Mouse (Mus musculus): ENCODE data around the gene Rad51b.

Rad51b gene

GRCm38 (mm10) chr12:79614583-79614953 is 317.5 kb downstream of the Rad51b start:
- 72% methylated on average over 2 of the region's 2 CpGs for WGBS

- 87% methylated on average over 5 of the region's 5 CpGs for WGBS
Observed at GRCm38 (mm10) chr12:79615717-79616316, 318.7 kb downstream of the Rad51b start.

GRCm38 (mm10) chr12:79619009-79619408 is 321.9 kb downstream of the Rad51b start:
- 76% methylated on average over 1 of the region's 1 CpGs for WGBS

- WGBS = 87% methylated on average over 5 of the region's 5 CpGs
Observed at GRCm38 (mm10) chr12:79620693-79621092, 323.6 kb downstream of the Rad51b start.

- WGBS = 96% methylated on average over 1 of the region's 1 CpGs
Observed at GRCm38 (mm10) chr12:79623308-79623707, 326.2 kb downstream of the Rad51b start.

- 75% methylated on average over 7 of the region's 7 CpGs for WGBS
Observed at GRCm38 (mm10) chr12:79625699-79626554, 328.8 kb downstream of the Rad51b start.

- 78% methylated on average over 4 of the region's 4 CpGs for WGBS
Observed at GRCm38 (mm10) chr12:79626555-79627080, 329.5 kb downstream of the Rad51b start.

GRCm38 (mm10) chr12:79627351-79628120 is 330.5 kb downstream of the Rad51b start:
- WGBS = 62% methylated on average over 4 of the region's 4 CpGs

GRCm38 (mm10) chr12:79628121-79628774 is 331.2 kb downstream of the Rad51b start:
- WGBS = 80% methylated on average over 5 of the region's 5 CpGs

GRCm38 (mm10) chr12:79629945-79630850 is 333.1 kb downstream of the Rad51b start:
- 87% methylated on average over 7 of the region's 7 CpGs for WGBS

- WGBS = 84% methylated on average over 9 of the region's 9 CpGs
Observed at GRCm38 (mm10) chr12:79633458-79634106, 336.5 kb downstream of the Rad51b start.

- 67% methylated on average over 7 of the region's 7 CpGs for WGBS
Observed at GRCm38 (mm10) chr12:79641570-79642285, 344.6 kb downstream of the Rad51b start.

- WGBS = 95% methylated on average over 5 of the region's 5 CpGs
Observed at GRCm38 (mm10) chr12:79642715-79643114, 345.6 kb downstream of the Rad51b start.

- WGBS = 95% methylated on average over 4 of the region's 4 CpGs
Observed at GRCm38 (mm10) chr12:79645656-79646055, 348.6 kb downstream of the Rad51b start.

GRCm38 (mm10) chr12:79646646-79647164 is 349.6 kb downstream of the Rad51b start:
- WGBS = 83% methylated on average over 9 of the region's 9 CpGs

GRCm38 (mm10) chr12:79647382-79647781 is 350.3 kb downstream of the Rad51b start:
- WGBS = 95% methylated on average over 6 of the region's 6 CpGs

- 54% methylated on average over 5 of the region's 5 CpGs for WGBS
Observed at GRCm38 (mm10) chr12:79647976-79648375, 350.9 kb downstream of the Rad51b start.

GRCm38 (mm10) chr12:79648812-79649700 is 352.0 kb downstream of the Rad51b start:
- WGBS = 63% methylated on average over 7 of the region's 7 CpGs

Measured in cerebral cortex, adult 2 months (tissue).